ENCODE assay signal across 1 mouse cellular context in genomic region chr4:62500799-62501198, GRCm38 (mm10).
TF ChIP-seq lines count a peak whose summit lies in the region.

No protein-coding gene starts in this region.

TF ChIP-seq in CH12.LX, 34 proteins besides CTCF, POLR2A, EP300 and RAD21:
- TF ChIP-seq MXI1 (IDR thresholded peaks at IDR 0.05; ENCODE audit: low read depth, low read length): 0 out of 2 replicates have a peak, but pooled peaks have one; percentile 5
- no peak for TF ChIP-seq TCF12 (IDR thresholded peaks at IDR 0.05; ENCODE audit: low read depth, low read length)
- no peak for TF ChIP-seq IRF4 (IDR thresholded peaks at IDR 0.05; ENCODE audit: low read depth, low read length)
- TF ChIP-seq ETS1 (conservative IDR thresholded peaks at IDR 0.05; ENCODE audit: low read depth, low read length): no peak
- TF ChIP-seq BHLHE40 (IDR thresholded peaks at IDR 0.05; ENCODE audit: low read depth, low read length): no peak
